Mouse (Mus musculus) stomach, postnatal 0 days (tissue): ENCODE results near the gene Pygl. TPM values are rescaled to one million over a fixed set of nuclear protein-coding genes. Genes with fewer than 3 reads are reported as not detected.

Experiments
- ATAC-seq: fragments of 200-750 bp; cut with Nextera tagmentation; 2 replicates; pipeline ENCODE4 v1.8.0; 2017; ENCODE audit not compliant: low FRiP score, low TSS enrichment
- DNase-seq: peaks from one replicate; pipeline ENCODE4 v3.0.0-alpha.2; 2016; ENCODE audit warnings: low spot score
- H3K27ac ChIP-seq: fragments of 300-500 bp; sonication (generic); replicated peaks from 2 replicates; pipeline ENCODE4 v1.5.1; 2014; ENCODE audit warnings: mild to moderate bottlenecking, control low read depth
- H3K27me3 ChIP-seq: fragments of 300-500 bp; sonication (generic); 2 replicates; pipeline ENCODE4 v1.6.1; 2014; ENCODE audit warnings: low read length; ENCODE audit not compliant: control insufficient read depth, insufficient read depth
- H3K36me3 ChIP-seq: fragments of 300-500 bp; sonication (generic); 2 replicates; pipeline ENCODE4 v1.6.1; 2014; ENCODE audit warnings: low read length, mixed read lengths; ENCODE audit not compliant: control insufficient read depth, insufficient read depth
- H3K4me1 ChIP-seq: fragments of 300-500 bp; sonication (generic); replicated peaks from 2 replicates; pipeline ENCODE4 v1.6.1; 2014; ENCODE audit warnings: antibody characterized with exemption; ENCODE audit not compliant: control insufficient read depth, insufficient read depth
- H3K4me2 ChIP-seq: fragments of 300-500 bp; sonication (generic); replicated peaks from 2 replicates; pipeline ENCODE4 v1.6.1; 2014; ENCODE audit warnings: low read depth, mild to moderate bottlenecking, control low read depth, moderate library complexity
- H3K4me3 ChIP-seq: fragments of 300-500 bp; sonication (generic); 2 replicates; pipeline ENCODE4 v1.5.1; 2014; ENCODE audit warnings: low read depth, low read length, control low read depth
- H3K9ac ChIP-seq: fragments of 300-500 bp; sonication (generic); 2 replicates; pipeline ENCODE4 v1.6.1; 2014; ENCODE audit warnings: mild to moderate bottlenecking, low read length, control low read depth, mixed read lengths
- H3K9me3 ChIP-seq: fragments of 300-500 bp; sonication (generic); 2 replicates; pipeline ENCODE4 v1.6.1; 2016; ENCODE audit warnings: low read length; ENCODE audit not compliant: control insufficient read depth
- CTCF ChIP-seq: IDR thresholded peaks from 2 replicates; pipeline ENCODE4 v1.5.1; 2016; ENCODE audit warnings: antibody characterized with exemption, low read depth, mild to moderate bottlenecking, moderate library complexity
- EP300 ChIP-seq: optimal IDR thresholded peaks from 2 replicates; pipeline ENCODE3; 2016; ENCODE audit warnings: antibody characterized with exemption
- WGBS: fragments of 180-500 bp; shearing (Covaris S2); extraction: QIAGEN DNeasy Blood & Tissue Kit; methylation state at CpG from one replicate; pipeline ENCODE4 v1.1.7; 2014; 5-methylcytosine and 5-hydroxymethylcytosine counted together
- polyA plus RNA-seq: library from polyadenylated mRNA; unstranded; fragments of >200 nt; fragmentation: Nextera tagmentation; extraction: Ambion mirVana; gene quantifications from 2 replicates; pipeline ENCODE4 v1.2.1, GENCODE M21; 2015

Gene Pygl
- polyA plus RNA-seq, 1 experiment from 2014 or later, result 18.3 TPM

GRCm38 (mm10) chr12:70266494-70266931 lies 35.2 kb upstream of the Pygl start:
- no peaks in the 10 kb centered on the region for H3K36me3 ChIP-seq
- no peak for DNase-seq
- H3K9me3 ChIP-seq, result no peaks in the 10 kb centered on the region
- no peak overlapping the region for H3K27ac ChIP-seq
- no peaks in the 10 kb centered on the region for H3K27me3 ChIP-seq
- H3K4me3 ChIP-seq, result no peak overlapping the region
- TF ChIP-seq EP300 (no peak), CTCF (no peak)
- no peak overlapping the region for H3K9ac ChIP-seq
- H3K4me2 ChIP-seq, result no peak overlapping the region
- no peaks in the 10 kb centered on the region for H3K4me1 ChIP-seq
- WGBS, result 67% methylated on average over 8 of the region's 8 CpGs
- no peak for ATAC-seq

GRCm38 (mm10) chr12:70263721-70264120 lies 32.4 kb upstream of the Pygl start:
- no peak for TF ChIP-seq CTCF
- TF ChIP-seq EP300, result no peak
- Histone ChIP-seq H3K4me3 (no peak overlapping the region), H3K4me1 (no peaks in the 10 kb centered on the region), H3K9me3 (no peaks in the 10 kb centered on the region), H3K27me3 (no peaks in the 10 kb centered on the region), H3K4me2 (no peak overlapping the region), H3K9ac (no peak overlapping the region), H3K36me3 (no peaks in the 10 kb centered on the region), H3K27ac (no peak overlapping the region)
- ATAC-seq (no peak), DNase-seq (no peak)
- WGBS, result 81% methylated on average over 7 of the region's 7 CpGs

GRCm38 (mm10) chr12:70262271-70262953 lies 31.1 kb upstream of the Pygl start:
- 89% methylated on average over 17 of the region's 17 CpGs for WGBS

GRCm38 (mm10) chr12:70251210-70251884 lies 20.1 kb upstream of the Pygl start:
- Histone ChIP-seq H3K4me1 (no peaks in the 10 kb centered on the region), H3K27me3 (no peaks in the 10 kb centered on the region), H3K4me3 (no peak overlapping the region), H3K27ac (no peak overlapping the region), H3K36me3 (no peaks in the 10 kb centered on the region), H3K9ac (no peak overlapping the region), H3K9me3 (no peaks in the 10 kb centered on the region), H3K4me2 (no peak overlapping the region)
- WGBS, result 74% methylated on average over 15 of the region's 15 CpGs
- ATAC-seq, result no peak
- no peak for DNase-seq
- TF ChIP-seq EP300 (no peak), CTCF (no peak)

More at GRCm38 (mm10) chr12:70262271-70262953, 31.1 kb upstream of the Pygl start:
- DNase-seq, result no peak
- no peaks in the 10 kb centered on the region for H3K4me1 ChIP-seq
- H3K9me3 ChIP-seq, result no peaks in the 10 kb centered on the region
- H3K27me3 ChIP-seq, result no peaks in the 10 kb centered on the region
- TF ChIP-seq EP300 (no peak), CTCF (no peak)
- no peak overlapping the region for H3K4me2 ChIP-seq
- no peak overlapping the region for H3K4me3 ChIP-seq
- H3K27ac ChIP-seq, result no peak overlapping the region
- no peak for ATAC-seq
- H3K36me3 ChIP-seq, result no peaks in the 10 kb centered on the region
- H3K9ac ChIP-seq, result no peak overlapping the region

- Histone ChIP-seq H3K36me3 (no peaks in the 10 kb centered on the region), H3K9me3 (no peaks in the 10 kb centered on the region), H3K9ac (no peak overlapping the region), H3K4me1 (no peaks in the 10 kb centered on the region), H3K4me3 (no peak overlapping the region), H3K27ac (no peak overlapping the region), H3K4me2 (no peak overlapping the region), H3K27me3 (no peaks in the 10 kb centered on the region)
- TF ChIP-seq CTCF (no peak), EP300 (no peak)
- ATAC-seq (no peak), DNase-seq (no peak)
- WGBS, result 91% methylated on average over 10 of the region's 10 CpGs
These were observed 18.4 kb upstream of the Pygl start for GRCm38 (mm10) chr12:70249616-70250157.
